Mouse (Mus musculus) gonadal fat pad, adult 2 months (tissue): Measurements from ENCODE around the gene Jazf1. TPM values are rescaled to one million over a fixed set of nuclear protein-coding genes. Genes with fewer than 3 reads are reported as not detected.

Experiments used
- DNase-seq: peaks from one replicate; pipeline ENCODE4 v3.0.0-alpha.2; 2012; ENCODE audit warnings: low read depth
- polyA plus RNA-seq: library from polyadenylated mRNA; depleted of rRNA; stranded (reverse); fragments of >200 nt; gene quantifications from 2 replicates; pipeline ENCODE4 v1.2.3, GENCODE M21; 2012; rRNA removed

Gene Jazf1
- 4.6 and 5.8 TPM in 2 replicates for polyA plus RNA-seq

DNA sequence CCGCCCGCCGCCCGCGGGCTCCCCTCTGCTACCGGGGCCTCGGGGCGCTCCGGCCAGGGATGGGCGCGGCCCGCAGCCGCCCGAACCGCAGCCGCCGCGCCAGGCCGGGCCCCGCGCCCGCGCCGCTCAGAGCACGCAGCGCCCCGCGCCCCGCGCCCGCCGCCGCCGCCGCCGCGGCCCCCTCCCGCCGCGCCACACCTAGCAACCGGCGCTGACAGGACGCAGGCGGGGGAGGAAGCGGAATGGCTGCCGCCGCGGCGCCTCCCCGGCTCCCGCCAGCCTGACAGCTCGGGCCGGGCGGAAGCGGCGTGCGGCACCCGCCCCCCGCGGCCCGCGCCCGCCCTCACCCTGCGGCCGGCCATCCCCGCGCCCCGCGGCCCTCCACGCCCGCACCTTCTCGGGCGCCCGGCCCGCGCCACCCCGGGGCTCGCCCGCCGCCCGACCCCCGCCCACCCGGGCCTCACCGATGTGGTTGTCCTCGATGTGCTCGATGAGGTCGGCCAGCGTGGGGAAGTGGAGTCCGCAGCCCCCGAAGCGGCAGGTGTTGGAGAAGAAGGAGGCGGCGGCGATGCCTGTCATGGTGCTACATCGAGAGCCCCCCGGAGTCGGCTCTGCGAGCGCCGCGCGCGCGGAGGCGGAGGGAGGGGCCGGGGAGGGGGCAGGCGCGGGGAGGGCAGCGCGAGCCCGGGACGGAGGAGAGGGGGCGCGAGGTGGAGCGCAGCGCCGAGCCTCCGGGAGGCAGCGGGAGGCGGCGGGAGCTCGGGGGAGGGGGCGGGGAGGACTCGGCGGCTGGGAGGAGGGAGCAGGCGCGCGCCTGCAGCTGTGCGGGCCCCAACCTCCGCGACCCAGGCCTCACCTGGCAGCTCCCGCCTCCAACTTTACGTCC is at the start of gene Jazf1:
Jazf1 (minus strand) TSS at position 643 of the 886 bp plus-strand sequence.
- no peak for DNase-seq

DNA sequence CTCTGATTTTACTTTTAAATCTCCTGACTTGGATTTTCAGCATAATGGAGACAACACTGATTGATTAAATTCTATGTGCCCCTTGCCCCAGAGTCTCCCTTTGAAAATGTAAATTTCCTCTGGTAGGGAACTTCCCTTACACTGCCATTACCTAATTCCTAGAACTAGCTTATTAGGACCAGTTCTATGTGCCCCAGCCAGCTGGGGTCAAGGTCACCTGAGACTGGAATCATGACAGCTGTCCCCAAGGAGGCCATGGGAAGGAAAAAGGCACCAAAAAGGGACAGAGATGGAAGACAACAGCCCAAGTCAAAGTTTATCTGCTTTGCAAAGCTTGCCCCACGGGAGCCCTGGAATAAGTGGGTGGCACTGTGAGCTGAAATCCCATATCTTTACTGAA is 49.4 kb upstream of the Jazf1 start:
- DNase-seq = no peak

DNA sequence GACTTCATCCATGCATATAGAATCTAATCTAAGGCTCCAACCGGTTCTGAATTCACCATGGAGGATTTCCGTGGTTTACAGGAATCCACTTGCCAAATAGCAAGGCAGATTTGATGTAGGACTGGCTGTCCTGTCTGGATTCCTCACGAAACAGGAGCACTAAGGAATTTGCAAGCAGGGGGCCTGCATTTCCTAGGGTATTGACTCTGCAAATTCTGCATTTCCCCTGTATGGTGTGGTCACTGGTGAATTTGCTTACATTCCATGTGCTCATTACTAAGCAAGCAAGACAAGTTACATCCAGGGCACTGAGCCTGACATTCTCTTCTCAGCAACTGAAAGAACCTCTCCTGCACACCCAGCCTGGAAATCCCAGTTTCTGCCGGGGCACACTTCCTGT is 18.4 kb upstream of the Jazf1 start:
- DNase-seq = no peak

DNA sequence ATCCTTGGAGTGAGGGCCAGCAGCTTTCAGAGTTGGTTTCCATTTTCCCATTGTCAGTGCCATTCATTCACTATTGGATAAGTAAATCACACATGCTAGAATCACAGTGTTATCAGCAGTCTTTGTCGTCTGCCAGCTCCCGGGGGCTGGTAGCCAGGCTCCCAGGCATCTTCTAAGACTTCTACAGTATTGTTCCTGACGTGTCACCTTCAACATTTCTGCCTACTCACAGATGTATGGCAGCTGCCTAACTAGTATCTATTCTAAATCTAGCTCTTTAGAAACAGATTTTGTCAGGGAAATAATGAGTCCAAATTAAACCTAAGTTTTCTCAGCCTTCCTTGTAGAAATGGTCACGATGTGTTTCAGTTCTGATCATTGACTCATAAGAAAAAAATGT is 12.8 kb upstream of the Jazf1 start:
- no peak for DNase-seq

DNA sequence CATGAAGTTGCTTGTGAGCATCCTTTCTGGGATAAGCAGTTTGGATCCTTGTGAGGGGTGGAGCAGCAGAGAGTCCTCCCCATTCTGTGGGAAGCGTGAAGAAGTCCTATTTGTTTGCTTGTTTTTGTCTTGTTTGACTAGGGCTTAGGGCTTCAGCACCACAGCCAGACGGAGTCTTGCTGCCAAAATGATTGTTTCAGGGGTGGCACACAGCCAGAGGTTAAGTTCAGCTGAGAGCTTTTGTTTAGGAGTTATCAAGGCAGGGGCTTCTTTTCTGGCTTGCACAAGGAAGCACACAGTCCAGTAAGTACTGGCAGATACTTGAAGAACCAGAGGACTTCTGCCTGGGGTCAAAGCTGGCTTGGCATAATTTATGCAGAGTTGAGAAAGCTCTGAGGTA is 10.2 kb upstream of the Jazf1 start:
- DNase-seq = no peak

DNA sequence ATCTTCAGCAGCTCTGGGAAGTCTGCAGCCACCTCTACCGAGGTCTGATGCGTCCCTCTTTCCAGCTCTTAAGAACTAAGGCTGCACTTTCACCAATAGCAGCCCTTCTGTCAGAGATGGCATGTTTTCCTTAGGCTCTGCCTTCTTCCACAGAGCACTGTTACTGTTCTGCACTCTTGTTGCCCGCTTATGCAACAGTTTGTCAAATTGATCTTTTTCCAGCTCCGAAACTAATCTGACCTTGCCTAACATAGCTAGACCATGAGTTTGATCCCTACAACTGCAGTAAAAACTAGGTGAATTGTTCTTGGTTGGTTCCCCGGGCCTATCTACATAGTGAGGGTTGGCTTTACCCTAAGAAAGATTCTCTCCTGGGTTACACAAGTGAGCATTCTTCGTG is 3.3 kb upstream of the Jazf1 start:
- DNase-seq = no peak

GRCm38 (mm10) chr6:53069976-53070575 is 1.6 kb upstream of the Jazf1 start:
- no peak for DNase-seq

DNA sequence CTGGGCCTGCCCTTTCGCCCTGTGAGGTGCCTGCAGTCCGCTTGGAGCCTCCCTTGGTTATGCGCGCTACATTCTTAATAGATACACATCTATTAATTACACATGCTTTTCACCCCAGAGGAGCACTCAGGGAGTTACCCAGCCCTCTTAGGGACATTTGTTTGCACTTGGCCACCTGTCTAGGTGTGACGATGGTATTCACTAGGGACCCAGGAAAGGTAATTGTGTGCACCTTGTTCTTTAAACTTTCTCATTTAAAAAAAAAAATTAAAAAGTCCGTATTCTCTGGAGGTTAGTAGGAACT is 396 bp upstream of the Jazf1 start:
- DNase-seq = no peak

DNA sequence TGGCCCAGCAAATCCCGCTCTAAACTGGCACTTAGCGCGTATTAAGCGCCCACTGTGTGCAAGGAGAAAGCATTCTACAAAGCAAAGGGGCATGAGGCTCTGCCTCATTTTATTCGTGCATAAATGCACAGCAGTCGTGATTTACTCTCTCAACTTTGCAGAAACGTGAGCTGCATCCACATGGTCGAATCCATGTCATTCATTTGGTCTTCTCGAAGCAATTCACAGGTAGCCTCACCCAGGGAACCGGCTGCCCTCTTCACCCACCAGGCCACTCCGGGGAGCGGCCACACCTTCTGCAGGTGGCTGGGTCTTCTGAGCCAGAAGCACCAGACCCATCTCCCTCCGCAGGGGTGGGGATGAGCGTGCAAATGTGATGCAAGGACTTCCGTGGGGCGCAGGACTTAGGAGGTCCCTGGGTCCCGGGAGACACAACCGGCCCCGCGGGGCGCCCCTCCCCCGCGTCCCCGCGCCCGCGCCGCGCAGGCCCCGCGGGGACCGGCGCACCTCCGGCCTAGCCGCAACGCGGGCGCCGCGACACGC is 914 bp downstream of the Jazf1 start:
- no peak for DNase-seq

DNA sequence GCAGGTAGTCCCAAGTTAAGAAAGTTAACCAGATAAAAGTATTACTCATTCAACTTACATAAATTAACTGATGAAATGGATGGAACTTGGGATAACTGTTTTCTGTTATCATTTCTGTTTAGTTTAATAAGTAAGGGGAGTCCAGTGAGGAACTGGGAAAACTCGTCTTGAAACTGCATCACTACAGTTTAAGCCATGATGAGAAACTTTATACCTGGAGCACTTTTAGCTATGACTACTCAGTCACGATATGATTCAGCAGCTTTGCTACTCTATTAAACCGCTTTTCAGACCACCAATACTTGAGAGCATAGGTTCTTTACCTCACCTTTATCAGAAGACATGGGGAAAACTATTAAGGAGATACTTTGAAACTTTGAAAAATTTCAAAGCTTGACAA is 1.5 kb downstream of the Jazf1 start:
- no peak for DNase-seq

DNA sequence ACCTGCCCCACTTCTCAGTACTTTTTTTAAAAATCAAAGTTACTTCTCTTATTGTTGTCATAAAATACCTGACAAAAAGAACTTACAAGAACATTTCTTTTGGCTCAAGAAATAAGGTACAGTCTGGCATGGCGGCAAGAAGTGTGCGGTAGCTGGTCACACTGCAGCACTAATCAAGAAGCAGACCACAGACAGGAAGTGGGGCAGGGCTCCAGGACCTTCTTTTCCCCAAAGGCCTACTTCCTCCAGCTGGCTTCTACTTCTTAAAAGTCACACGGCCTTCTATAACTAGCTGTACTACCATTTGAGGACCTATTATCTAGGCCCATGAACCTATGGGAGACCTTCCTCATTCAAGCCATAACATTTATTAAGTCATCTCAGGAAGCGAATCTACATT is 4.4 kb downstream of the Jazf1 start:
- no peak for DNase-seq

GRCm38 (mm10) chr6:53054909-53055308 is 13.5 kb downstream of the Jazf1 start:
- no peak for DNase-seq

DNA sequence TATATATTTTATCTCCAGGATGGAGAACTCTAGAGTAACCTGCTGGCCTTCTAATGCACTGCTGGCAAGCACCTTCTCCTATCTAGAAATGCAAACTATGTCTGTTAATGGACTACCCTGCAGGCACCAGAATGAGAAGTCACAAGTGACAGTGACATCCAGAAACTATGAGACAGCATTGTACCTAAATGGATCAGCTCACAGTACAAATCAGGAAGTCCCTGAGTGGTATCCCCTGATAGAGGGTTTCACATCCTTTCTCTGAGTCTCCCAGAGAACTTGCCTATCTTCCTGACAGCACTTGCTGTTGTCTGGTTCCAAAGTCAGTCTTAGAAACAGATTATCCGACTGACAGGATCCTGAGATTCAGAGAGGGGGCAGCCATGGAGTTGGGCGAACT is 22.9 kb downstream of the Jazf1 start:
- DNase-seq = no peak

GRCm38 (mm10) chr6:53038176-53038575 is 30.3 kb downstream of the Jazf1 start:
- DNase-seq = no peak

DNA sequence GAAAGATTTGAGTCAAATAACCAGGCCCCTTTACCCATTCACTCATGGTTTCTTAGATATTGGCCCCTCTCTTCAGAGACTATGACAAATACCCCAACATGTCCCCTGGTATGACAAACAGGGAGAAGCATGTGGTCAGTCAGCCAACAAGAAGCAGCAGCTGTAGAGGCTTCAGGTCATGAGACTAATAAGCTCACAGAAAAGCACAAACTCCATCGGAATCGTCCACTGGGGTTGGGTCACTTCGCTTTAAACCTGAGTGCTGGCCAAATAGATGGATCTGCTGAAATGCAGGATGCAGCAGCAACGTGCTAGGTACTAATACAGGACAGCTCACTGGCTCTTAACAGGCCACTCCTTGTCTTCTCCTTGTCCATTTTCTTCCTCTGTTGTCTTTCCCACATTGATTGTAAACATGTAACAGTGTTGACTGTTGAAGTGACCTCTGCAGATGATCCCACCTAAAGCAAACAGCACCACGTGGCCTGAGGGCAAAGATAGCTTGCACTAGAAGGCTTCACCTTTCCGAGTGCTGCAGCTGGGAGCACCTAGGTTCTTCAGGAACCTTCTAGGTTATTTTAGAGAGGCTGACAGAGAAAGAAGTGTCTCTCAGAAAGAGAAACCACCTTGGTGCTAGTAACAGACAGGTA is 33.9 kb downstream of the Jazf1 start:
- DNase-seq = no peak

- DNase-seq = no peak
Observed at GRCm38 (mm10) chr6:53032730-53033484, 35.5 kb downstream of the Jazf1 start.

- no peak for DNase-seq
Observed at GRCm38 (mm10) chr6:53022069-53022468, 46.4 kb downstream of the Jazf1 start.

GRCm38 (mm10) chr6:53021081-53021480 is 47.4 kb downstream of the Jazf1 start:
- no peak for DNase-seq

DNA sequence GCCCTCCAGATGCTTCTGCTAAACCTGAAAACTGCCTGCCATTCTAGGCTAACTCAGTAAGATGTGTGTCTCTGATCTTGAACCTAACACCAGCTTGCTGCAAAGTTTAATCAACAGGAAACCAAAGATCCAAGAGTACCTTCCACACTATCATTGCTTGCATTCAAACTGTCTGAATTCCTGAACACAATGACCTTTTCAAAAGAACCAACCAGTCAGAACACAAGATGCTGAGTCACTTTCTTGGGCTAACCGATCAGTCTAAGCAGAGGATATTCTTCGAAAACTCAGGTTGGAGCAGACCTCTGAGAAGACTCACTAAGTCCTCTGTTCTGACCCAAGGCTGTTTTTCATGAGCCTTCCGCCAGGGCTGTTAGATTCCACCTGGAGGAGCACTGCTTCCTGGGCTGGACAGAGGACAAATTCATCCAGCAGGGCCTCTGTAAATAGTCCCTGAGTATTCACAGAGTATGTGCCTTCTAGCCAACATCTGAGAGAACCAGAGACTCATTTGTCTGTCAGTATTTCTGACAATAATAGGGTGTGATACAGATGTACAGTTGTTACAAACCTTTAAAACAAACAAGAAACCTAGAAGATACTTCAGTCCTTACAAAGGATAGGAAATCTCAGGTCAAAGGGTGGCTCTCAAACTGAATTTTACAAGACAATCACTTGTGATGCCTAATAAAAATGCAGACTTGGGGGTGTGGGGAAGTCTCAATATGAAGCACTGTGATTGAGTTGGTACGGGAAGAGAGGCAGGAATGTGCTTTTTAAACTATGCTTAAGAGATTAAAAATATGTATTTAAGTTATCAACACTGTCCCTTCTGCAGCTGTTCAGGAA is 50.9 kb downstream of the Jazf1 start:
- no peak for DNase-seq

- DNase-seq = no peak
Observed at GRCm38 (mm10) chr6:53014460-53015455, 53.7 kb downstream of the Jazf1 start.
